Mouse (Mus musculus): ENCODE results near the gene Gm21885. TPM values are rescaled to one million over a fixed set of nuclear protein-coding genes. Genes with fewer than 3 reads are reported as not detected.

The Gm21885 gene
- polyA plus RNA-seq, 1 experiment from 2014 or later: not detected

GRCm38 (mm10) chr11:94290062-94290740 is 8.5 kb downstream of the Gm21885 start:
- Histone ChIP-seq H3K36me3 (peaks cover 76% of the 10 kb centered on the region), H3K4me3 (no peak overlapping the region), H3K9ac (no peak overlapping the region), H3K27me3 (no peaks in the 10 kb centered on the region), H3K27ac (no peak overlapping the region), H3K4me2 (replicated peaks) (no peak overlapping the region), H3K9me3 (no peaks in the 10 kb centered on the region), H3K4me1 (no peaks in the 10 kb centered on the region)
- WGBS: 93% methylated on average over 10 of the region's 10 CpGs
- ATAC-seq (ENCODE audit: insufficient number of reproducible peaks, insufficient read depth, low FRiP score, low TSS enrichment): no peak

DNA sequence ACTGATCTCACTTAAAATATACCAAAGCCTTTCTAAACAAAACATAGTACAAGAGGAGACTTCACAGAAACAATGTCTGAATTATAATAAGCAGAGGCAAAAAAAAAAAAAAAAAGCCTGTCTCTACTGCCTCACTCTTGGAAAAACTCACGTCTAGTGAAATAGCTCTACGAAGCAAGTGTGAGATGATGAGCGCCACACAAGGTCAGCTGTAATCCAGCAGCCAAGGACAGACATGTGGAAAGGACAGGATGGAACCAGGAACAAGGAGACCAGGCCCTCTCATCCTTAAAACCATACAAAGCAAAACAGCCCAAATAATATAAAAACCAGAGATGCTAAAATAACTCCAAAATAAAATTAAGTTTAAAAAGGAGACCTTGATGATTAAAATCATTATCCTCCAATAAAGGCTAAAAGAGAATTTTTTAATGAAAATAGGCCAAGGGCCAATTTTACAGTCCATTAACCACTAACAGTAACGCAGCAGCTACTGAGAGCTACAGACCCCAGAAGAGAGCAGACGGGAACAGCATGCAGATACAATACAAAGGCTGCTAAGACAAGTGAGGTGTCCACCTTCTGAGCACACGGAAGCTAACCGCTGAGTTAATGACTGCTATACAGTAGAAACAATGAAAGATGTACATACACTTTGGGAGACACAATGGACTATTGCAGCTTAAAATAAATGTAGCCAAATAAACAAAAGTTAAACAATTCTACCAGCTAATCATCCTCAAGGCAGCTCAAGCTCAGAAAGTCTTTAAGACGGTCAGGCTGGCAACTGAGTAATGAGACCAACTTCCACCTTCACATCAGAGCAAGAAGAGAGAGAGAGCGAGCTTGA is 13.5 kb downstream of the Gm21885 start:
- ATAC-seq (ENCODE audit: insufficient number of reproducible peaks, insufficient read depth, low FRiP score, low TSS enrichment): no peak
- Histone ChIP-seq H3K9me3 (no peaks in the 10 kb centered on the region), H3K4me2 (replicated peaks) (no peak overlapping the region), H3K27me3 (no peaks in the 10 kb centered on the region), H3K4me3 (no peak overlapping the region), H3K4me1 (no peaks in the 10 kb centered on the region), H3K9ac (no peak overlapping the region), H3K27ac (no peak overlapping the region), H3K36me3 (peaks cover 84% of the 10 kb centered on the region)
- 87% methylated on average over 9 of the region's 9 CpGs for WGBS

- Histone ChIP-seq H3K9ac (no peak overlapping the region), H3K27ac (no peak overlapping the region), H3K9me3 (no peaks in the 10 kb centered on the region), H3K36me3 (peaks cover 3% of the 10 kb centered on the region; the same call in 1 of the 2 replicates), H3K27me3 (no peaks in the 10 kb centered on the region), H3K4me2 (replicated peaks) (no peak overlapping the region), H3K4me3 (no peak overlapping the region), H3K4me1 (peaks cover 20% of the 10 kb centered on the region)
- no peak for ATAC-seq (ENCODE audit: insufficient number of reproducible peaks, insufficient read depth, low FRiP score, low TSS enrichment)
- 88% methylated on average over 1 of the region's 1 CpGs for WGBS
Observed at GRCm38 (mm10) chr11:94312733-94313132, 31.1 kb downstream of the Gm21885 start.

DNA sequence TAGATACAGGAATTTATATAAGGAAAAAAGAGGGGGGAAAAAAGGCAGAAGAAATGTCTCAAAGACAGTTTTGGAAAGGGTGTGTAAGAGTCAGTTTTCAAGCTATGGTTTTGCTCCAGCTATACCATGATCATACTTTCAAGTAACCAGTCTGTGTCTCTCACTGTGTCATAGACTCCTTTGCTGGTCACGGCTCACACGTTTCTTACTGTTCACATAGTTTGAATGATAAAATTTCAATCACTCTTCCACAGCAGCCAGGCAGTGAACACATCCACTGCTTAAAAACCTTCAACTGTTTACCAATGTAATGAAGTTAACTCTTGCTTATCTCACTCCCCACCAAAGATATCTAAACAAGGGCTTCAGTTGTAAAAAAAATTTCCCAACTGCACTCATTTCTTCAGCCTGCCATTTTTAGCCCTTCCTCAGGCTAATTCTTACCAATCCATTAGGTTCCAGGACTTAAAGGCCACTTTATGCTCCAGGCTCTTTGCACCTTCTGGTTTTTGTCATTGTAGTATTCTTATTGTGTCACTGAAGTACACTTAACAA is 32.5 kb downstream of the Gm21885 start:
- WGBS: 87% methylated on average over 2 of the region's 2 CpGs
- H3K4me3 ChIP-seq: no peak overlapping the region

DNA sequence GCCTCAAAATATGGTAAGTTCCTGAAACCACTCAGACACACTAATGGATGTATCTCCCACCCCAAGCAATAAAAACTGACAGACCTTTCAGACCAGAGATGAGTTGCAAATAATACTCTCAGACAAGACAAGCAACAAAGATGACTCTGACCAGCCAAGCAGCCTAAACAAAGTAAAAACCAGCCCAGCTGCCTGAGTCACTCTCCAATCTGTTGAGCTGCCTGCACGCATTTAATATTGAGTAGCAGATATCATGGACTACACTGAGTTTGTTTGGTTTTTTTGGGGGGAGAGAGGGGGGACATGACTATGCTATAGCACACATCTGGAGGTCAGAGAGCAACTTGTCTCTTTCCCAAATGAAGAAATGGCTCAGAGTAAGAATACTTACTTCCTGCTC is 33.6 kb downstream of the Gm21885 start:
- no peaks in the 10 kb centered on the region for H3K27me3 ChIP-seq
- H3K36me3 ChIP-seq: peaks cover 9% of the 10 kb centered on the region; the same call in 1 of the 2 replicates
- no peak overlapping the region for H3K4me3 ChIP-seq
- ATAC-seq (ENCODE audit: insufficient number of reproducible peaks, insufficient read depth, low FRiP score, low TSS enrichment): no peak
- H3K9ac ChIP-seq: no peak overlapping the region
- H3K9me3 ChIP-seq: no peaks in the 10 kb centered on the region
- no peak overlapping the region for H3K4me2 ChIP-seq (replicated peaks)
- H3K4me1 ChIP-seq: peaks cover 28% of the 10 kb centered on the region
- H3K27ac ChIP-seq: no peak overlapping the region
- WGBS: 70% methylated on average over 1 of the region's 1 CpGs

More for the DNA sequence above, 32.5 kb downstream of the Gm21885 start:
- H3K27me3 ChIP-seq: no peaks in the 10 kb centered on the region
- H3K4me1 ChIP-seq: peaks cover 23% of the 10 kb centered on the region
- H3K9ac ChIP-seq: no peak overlapping the region
- H3K4me2 ChIP-seq (replicated peaks): no peak overlapping the region
- H3K36me3 ChIP-seq: peaks cover 4% of the 10 kb centered on the region; the same call in 1 of the 2 replicates
- no peak for ATAC-seq (ENCODE audit: insufficient number of reproducible peaks, insufficient read depth, low FRiP score, low TSS enrichment)
- no peaks in the 10 kb centered on the region for H3K9me3 ChIP-seq
- H3K27ac ChIP-seq: no peak overlapping the region

DNA sequence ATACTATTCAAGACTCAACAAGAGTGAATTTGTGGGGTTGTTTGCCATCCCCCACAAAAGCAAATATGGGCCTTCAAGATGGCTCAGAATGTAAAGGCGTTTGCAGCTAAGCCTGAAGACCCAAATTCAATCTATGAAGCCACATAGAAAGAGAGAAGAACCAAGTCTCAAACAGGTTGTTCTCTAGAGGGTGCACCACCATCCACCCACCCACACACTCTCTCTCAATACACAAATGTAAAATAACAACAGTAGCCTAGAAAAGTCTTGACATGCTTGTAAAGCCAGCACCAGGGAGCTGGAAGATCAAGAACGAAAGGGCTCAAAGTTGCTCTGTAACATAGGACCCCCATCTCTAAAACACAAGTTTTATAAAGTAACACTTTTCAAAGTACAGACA is 34.9 kb downstream of the Gm21885 start:
- no peak for ATAC-seq (ENCODE audit: insufficient number of reproducible peaks, insufficient read depth, low FRiP score, low TSS enrichment)
- H3K9ac ChIP-seq: no peak overlapping the region
- H3K4me2 ChIP-seq (replicated peaks): no peak overlapping the region
- peaks cover 28% of the 10 kb centered on the region for H3K4me1 ChIP-seq
- H3K36me3 ChIP-seq: peaks cover 6% of the 10 kb centered on the region; the same call in 1 of the 2 replicates
- H3K4me3 ChIP-seq: no peak overlapping the region
- H3K27me3 ChIP-seq: no peaks in the 10 kb centered on the region
- 88% methylated on average over 2 of the region's 2 CpGs for WGBS
- H3K9me3 ChIP-seq: no peaks in the 10 kb centered on the region
- H3K27ac ChIP-seq: no peak overlapping the region

DNA sequence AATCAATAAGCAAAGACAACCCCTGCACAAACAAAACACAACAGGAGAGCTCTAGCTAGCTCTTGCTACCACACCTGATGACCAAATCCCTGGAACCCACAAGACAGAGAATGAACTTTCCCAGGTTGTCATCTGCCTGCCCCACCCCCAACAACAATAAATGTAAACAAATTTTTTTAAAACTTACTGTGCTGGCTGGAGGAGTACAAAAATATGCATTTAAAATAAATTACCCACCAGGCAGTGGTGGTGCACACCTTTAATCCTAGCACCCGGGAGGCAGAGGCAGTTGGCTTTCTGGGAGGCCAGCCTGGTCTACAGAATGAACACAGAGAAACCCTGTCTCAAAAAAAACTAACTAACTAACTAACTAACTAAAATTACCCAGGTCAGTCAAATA is 35.3 kb downstream of the Gm21885 start:
- peaks cover 28% of the 10 kb centered on the region for H3K4me1 ChIP-seq
- 89% methylated on average over 1 of the region's 1 CpGs for WGBS

DNA sequence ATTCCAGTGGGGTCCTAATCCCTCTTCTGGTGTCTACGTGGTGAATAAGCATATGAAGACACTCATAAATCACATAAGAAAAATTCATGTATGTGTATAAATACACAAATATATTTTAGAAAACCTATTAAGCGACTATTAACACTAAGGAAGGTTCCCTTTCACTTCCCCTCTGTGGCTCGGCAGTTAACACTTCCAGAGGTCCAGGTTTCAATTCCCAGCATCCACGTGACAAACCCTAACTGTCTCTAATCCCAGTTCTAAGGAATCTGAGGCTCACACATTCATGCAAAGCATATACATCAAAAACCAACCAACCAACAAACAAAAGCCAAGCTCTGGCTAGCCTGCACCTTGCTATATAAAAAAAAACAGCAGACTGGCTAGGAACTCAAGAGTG is 35.8 kb downstream of the Gm21885 start:
- H3K4me1 ChIP-seq: peaks cover 28% of the 10 kb centered on the region
- no peak overlapping the region for H3K4me2 ChIP-seq (replicated peaks)
- H3K27me3 ChIP-seq: no peaks in the 10 kb centered on the region
- no peak overlapping the region for H3K27ac ChIP-seq
- ATAC-seq (ENCODE audit: insufficient number of reproducible peaks, insufficient read depth, low FRiP score, low TSS enrichment): no peak
- peaks cover 6% of the 10 kb centered on the region; the same call in 1 of the 2 replicates for H3K36me3 ChIP-seq
- H3K9me3 ChIP-seq: no peaks in the 10 kb centered on the region
- WGBS: 77% methylated on average over 4 of the region's 4 CpGs
- H3K9ac ChIP-seq: no peak overlapping the region
- no peak overlapping the region for H3K4me3 ChIP-seq

More for the DNA sequence above, 35.3 kb downstream of the Gm21885 start:
- no peaks in the 10 kb centered on the region for H3K9me3 ChIP-seq
- no peak overlapping the region for H3K9ac ChIP-seq
- no peak overlapping the region for H3K4me3 ChIP-seq
- peaks cover 6% of the 10 kb centered on the region; the same call in 1 of the 2 replicates for H3K36me3 ChIP-seq
- ATAC-seq (ENCODE audit: insufficient number of reproducible peaks, insufficient read depth, low FRiP score, low TSS enrichment): no peak
- no peaks in the 10 kb centered on the region for H3K27me3 ChIP-seq
- H3K27ac ChIP-seq: no peak overlapping the region
- no peak overlapping the region for H3K4me2 ChIP-seq (replicated peaks)

GRCm38 (mm10) chr11:94318056-94318455 is 36.4 kb downstream of the Gm21885 start:
- 91% methylated on average over 5 of the region's 5 CpGs for whole genome bisulfite sequencing
- no peak overlapping the region for H3K9ac ChIP-seq
- no peak overlapping the region for H3K27ac ChIP-seq
- H3K27me3 ChIP-seq: no peaks in the 10 kb centered on the region
- H3K36me3 ChIP-seq: peaks cover 6% of the 10 kb centered on the region; the same call in 1 of the 2 replicates
- H3K4me2 ChIP-seq (replicated peaks): no peak overlapping the region
- H3K4me1 ChIP-seq: peaks cover 28% of the 10 kb centered on the region
- no peak for ATAC-seq (ENCODE audit: insufficient number of reproducible peaks, insufficient read depth, low FRiP score, low TSS enrichment)
- H3K9me3 ChIP-seq: no peaks in the 10 kb centered on the region
- no peak overlapping the region for H3K4me3 ChIP-seq

GRCm38 (mm10) chr11:94320969-94321930 is 39.6 kb downstream of the Gm21885 start:
- peaks cover 6% of the 10 kb centered on the region; the same call in 1 of the 2 replicates for H3K36me3 ChIP-seq
- peaks cover 19% of the 10 kb centered on the region for H3K4me1 ChIP-seq
- ATAC-seq (ENCODE audit: insufficient number of reproducible peaks, insufficient read depth, low FRiP score, low TSS enrichment): peak; percentile 32; the same call in 1 of the 2 replicates
- peak overlapping the region; percentile 97 for H3K27ac ChIP-seq
- no peaks in the 10 kb centered on the region for H3K9me3 ChIP-seq
- peak overlapping the region; percentile 70 for H3K4me2 ChIP-seq (replicated peaks)
- no peaks in the 10 kb centered on the region for H3K27me3 ChIP-seq
- WGBS: under 1% methylated on average over 67 of the region's 67 CpGs
- H3K9ac ChIP-seq: peak overlapping the region; percentile 97
- peak overlapping the region; percentile 91 for H3K4me3 ChIP-seq

GRCm38 (mm10) chr11:94321931-94322400 is 40.3 kb downstream of the Gm21885 start, which contains the start of gene Luc7l3:
Gene Luc7l3 (minus strand): TSS chr11:94321988.
- Histone ChIP-seq H3K27me3 (no peaks in the 10 kb centered on the region), H3K4me2 (replicated peaks) (peak within 1 kb of the TSS; percentile 70), H3K36me3 (peaks cover 6% of the 10 kb centered on the region; the same call in 1 of the 2 replicates), H3K27ac (peak within 1 kb of the TSS; percentile 97), H3K4me1 (peaks cover 16% of the 10 kb centered on the region), H3K4me3 (peak within 1 kb of the TSS; percentile 91), H3K9ac (peak within 1 kb of the TSS; percentile 97), H3K9me3 (no peaks in the 10 kb centered on the region)
- WGBS: under 1% methylated on average over 36 of the region's 36 CpGs
- peak; percentile 93 for ATAC-seq (ENCODE audit: insufficient number of reproducible peaks, insufficient read depth, low FRiP score, low TSS enrichment)
